Mouse (Mus musculus): ENCODE measurements around the gene Zmynd15.

DNA sequence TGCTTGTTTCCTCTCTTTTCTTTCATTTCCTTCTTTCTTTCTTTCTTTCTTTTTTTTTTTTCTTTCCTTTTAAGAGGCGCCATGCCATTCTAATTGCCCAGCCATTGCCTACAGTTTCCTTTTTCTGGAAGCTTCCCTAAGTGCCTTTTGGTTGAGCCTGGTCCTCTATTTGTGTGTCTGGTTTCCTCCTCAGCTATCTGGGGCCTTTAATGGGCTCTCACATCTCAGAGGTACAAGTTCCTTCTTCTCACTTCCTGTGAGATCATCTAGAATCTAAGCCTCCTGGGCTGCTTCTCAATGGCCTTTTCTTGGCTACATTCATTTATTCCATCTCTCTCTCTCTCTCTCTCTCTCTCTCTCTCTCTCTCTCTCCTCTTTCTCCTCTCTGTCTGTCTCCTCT lies 11.9 kb upstream of the Zmynd15 start:
- TF ChIP-seq TAL1 (IDR thresholded peaks at IDR 0.05; ENCODE audit: low read length) (no peak), GATA1 (IDR thresholded peaks at IDR 0.05; ENCODE audit: low read length) (no peak)
